Mouse (Mus musculus): ENCODE data around the gene Fam186b.

The Fam186b gene

GRCm38 (mm10) chr15:99222794-99223584, 72.7 kb downstream of the Fam186b start:
- no peak for DNase-seq

- DNase-seq = no peak
These were observed 74.3 kb downstream of the Fam186b start for GRCm38 (mm10) chr15:99221315-99221952.

All from cerebellum, adult 9-10 months (tissue).